Mouse (Mus musculus): ENCODE measurements around the gene Zfp786.
"Not testable (repeated sequence)": the region's sequence is repeated elsewhere in the genome, so short reads cannot be mapped to it uniquely, and the experiment has no call there.

The Zfp786 gene

DNA sequence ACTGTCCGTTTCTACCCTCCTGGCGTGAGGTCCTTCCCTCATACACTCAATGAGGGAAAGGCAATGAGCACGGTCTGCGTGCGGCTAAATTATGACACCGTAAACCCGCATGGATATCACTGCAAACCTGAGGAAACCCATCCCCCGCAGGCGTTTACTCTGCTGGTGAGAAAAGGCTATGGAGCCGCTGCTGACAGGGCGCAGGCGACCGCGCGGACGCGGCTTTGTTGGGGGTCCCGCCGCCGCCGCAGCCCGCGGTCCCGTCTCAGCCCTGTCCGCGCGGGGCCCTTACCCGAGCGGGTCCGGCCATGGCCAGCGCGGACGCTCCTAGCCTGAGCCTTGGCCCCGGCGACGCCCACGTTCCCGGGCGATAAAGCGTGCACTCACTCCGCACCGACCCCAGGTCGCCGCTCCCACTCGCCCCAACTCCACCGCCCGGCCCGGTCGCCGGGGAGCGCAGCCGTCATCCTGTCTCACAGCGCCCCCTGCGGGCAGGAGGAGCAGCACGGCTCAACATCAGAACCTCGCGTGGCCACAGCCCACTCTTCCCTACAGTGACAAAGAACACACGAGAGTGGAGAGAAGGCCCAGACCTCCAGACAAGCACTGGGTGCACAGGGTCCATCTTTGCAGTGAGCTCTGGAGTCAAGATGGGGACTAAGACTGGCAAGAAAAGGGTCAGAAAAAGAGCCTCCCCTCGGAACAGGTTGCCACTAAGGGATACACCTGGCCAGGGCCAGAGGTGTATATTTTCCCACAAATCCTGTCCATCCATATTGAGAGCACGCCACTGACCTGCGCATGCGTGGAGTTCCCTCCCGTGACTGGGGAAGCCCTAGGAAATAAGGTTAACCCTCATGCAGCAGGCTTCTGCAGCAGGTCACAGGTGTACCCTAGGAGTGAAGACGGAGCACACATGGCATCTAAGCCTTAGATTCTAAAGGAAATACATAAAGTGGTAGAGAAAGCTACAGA, at the start of gene Zfp786:
Zfp786 (minus strand) TSS at position 764 of the 975 bp plus-strand sequence.
- peak; percentile 91 for DNase-seq

DNA sequence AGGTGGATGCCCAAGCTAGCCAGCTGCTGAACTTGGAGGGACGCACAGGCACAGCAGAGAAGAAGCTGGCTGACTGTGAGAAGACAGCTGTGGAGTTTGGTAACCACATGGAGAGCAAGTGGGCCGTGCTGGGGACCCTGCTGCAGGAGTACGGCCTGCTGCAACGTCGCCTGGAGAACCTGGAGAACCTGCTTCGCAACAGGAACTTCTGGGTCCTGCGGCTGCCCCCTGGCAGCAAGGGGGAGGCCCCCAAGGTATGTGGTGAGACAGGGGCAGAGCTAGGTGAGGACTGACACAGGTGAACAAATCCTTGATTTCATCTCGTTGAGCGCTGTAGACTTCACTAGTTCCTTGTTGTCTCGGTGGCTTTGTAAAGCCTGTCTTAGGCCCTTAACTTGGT, 49.5 kb upstream of the Zfp786 start:
- DNase-seq = no peak

DNA sequence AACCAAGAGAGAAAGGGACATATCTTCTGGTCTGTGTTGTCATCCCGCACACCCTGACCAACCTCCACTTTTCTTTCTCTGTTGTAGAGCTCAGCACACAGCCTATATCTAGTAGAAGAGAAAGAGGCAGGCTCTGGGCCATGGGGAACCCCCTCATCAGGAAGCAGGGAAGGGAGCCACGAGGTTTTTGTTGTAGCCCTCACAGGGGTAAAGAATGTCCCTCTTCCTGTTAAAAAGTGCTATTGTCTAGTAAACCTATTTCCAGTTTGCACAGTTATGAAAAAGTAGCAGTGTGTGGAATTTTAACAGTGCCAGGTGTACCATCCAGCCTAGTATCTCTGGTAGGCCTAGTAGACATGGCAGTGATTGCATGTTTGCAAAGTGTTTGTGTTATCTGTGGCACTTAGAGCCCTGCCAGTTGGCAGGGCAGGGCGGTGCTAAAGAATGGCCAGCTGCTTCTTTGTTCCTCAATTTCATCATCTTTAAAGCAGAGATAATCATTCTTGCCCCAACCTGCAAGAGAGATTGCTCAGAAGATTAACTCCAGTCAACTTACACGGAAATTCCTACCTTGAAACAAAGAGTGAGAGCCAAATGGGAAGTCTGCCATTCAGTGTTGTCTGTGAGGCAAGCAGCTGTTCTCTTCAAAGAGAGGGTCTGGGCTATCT, 48.5 kb upstream of the Zfp786 start:
- no peak for DNase-seq

DNA sequence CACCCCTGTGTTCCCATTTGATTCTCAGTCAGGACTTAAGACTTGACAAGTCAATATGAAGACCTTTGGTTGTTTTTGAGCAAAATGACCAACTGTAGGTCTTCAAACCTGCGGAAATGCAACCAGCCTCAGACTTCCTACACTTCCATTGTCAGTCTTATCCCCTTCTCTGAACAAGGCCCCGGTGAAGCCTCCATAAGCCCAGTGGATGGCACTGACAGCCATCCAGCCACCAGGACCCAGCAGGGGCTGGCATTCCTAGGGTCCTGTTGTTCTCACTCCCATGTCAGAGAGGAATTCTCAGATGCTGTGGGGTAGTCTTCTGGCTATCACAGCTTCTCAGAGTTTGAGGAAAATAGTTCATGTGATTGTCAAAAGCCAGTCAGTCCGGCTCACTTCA, 47.9 kb upstream of the Zfp786 start:
- DNase-seq = no peak

DNA sequence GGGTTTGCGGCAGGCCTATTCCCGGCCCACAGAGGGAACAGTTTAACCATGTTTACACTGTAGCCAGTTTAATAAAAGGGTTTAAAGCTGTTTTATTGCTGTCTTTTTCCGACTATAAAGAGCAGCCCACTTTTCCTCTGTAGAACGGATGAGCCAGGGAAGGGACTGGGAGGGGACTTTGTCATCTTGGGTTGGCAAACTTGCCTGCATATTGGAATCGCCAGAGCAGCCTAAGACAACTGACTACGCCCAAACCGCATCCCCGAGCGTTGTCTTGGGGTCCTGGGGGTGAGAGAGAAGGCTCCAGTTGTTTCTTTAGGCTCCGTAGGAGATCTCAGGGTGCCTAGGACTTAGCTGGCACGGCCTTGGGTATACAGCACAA, 47.5 kb upstream of the Zfp786 start:
- no peak for DNase-seq

DNA sequence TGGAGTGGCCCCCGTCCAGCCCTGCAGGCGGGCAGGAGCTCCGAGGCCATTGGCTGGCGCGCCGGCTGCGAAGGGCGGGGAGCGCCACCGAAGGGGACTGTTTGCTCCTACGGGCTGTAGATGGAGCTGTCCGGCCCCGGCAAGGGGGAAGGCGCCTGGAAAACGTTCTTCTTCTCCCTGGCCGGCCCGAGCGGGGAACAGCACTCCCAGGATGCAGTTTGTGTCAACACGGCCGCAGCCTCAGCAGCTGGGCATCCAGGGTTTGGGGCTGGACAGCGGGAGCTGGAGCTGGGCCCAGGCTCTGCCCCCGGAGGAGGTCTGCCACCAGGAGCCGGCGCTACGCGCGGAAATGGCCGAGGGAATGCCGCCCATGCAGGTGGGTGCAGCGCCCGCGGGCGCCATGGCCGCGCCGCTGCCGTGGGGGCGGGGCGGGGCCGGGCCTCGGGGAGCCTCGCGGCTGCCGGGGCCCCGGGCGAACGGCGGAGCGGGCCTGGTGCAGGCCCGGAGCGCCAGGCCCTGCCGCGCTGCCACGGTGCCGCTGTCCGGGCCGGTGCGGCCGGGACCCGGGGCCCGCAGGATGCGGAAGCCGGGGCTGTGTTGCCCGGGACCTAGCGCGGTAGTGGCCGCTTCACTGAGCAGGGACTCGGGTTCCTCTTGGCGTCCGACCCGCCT, 46.9 kb upstream of the Zfp786 start:
- peak; percentile 91 for DNase-seq

DNA sequence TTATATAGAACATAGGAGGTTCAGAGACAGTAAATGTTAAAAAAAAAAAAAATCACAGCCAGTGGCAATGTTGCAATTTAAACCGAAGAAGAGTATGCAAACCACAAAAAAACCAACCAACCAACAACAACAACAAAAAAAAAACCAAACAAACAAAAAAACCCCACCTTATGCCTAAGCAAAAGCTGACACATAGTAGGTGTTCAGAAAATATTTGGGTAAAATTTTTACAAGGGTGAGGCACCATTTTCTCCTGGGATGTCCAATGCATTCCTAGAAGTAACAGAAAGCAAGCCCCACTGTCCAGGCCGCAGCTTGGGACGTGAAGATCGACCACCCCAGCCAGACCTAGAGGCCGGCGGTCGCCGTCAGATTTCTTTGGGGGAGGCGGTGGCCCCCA, 46.4 kb upstream of the Zfp786 start, which contains the start of gene Zfp282:
Zfp282 (plus strand) TSS at position 147 of the 400 bp plus-strand sequence.
- DNase-seq = no peak

DNA sequence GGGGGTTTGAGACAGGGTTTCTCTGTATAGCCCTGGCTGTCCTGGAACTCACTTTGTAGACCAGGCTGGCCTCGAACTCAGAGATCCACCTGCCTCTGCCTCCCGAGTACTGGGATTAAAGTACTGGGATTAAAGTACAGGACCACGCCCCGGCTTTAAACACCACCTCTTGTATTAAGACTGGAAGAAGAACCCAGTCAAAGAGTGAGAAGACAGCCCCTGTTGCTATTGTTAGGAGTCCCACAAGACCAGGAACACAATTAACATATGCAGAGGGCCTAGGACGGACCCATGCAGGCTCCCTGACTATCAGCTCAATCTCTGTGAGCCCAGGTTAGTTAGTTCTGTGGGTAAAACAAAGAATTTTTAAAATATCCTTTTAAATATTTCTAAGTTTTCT, 41.6 kb upstream of the Zfp786 start:
- DNase-seq = no peak

DNA sequence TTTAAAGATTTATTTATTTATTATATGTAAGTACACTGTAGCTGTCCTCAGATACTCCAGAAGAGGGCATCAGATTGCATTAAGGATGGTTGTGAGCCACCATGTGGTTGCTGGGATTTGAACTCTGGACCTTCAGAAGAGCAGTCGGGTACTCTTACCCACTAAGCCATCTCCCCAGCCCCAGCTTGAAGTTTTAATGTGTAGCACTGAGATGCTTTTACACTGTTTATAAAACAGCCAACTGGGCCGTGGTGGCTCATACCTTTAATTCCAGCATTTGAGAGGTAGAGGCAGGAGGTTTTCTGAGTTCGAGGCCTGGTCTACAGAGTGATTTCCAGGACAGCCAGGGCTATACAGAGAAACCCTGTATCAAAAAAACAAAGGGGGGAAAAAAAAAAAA, 27.1 kb upstream of the Zfp786 start:
- DNase-seq = not testable (repeated sequence)

DNA sequence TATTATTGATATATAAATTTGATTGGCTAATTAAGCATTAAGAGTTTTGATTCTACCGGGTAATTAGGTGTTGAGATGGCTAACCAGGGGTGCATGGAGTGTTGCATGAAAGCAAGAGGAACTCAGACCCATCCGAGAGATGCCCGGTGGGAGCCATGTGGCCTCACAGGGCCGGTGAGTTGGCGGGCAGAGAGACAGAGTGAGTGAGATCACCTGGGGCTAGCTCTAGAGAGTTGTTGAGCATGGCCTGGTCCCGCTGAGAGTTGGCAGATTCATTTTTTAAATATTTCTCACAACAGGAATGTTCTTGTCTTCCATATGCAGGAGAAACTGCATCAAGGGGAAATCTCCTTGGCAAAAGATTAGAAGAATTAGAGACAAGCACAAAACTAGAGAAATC, 26.6 kb upstream of the Zfp786 start:
- no peak for DNase-seq

DNA sequence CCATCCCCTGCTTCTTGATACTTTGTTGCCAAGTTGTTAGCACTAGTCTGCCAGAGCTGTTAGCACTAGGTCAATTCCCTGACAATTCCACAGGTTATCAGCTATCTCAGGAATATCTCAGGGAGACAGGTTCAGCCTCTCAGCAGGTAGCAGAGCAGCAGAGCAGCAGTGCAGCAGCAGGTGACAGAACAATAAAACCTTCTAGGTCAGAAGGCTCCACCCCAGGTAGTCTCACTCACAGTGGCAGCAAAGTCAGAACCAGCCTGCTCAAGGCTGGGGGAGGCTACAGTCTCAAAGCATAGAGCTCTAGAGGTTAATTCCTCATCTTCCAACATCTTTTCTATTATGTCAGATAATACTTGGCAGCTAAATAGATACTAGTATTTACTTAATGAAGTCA, 15.1 kb upstream of the Zfp786 start:
- DNase-seq = no peak

DNA sequence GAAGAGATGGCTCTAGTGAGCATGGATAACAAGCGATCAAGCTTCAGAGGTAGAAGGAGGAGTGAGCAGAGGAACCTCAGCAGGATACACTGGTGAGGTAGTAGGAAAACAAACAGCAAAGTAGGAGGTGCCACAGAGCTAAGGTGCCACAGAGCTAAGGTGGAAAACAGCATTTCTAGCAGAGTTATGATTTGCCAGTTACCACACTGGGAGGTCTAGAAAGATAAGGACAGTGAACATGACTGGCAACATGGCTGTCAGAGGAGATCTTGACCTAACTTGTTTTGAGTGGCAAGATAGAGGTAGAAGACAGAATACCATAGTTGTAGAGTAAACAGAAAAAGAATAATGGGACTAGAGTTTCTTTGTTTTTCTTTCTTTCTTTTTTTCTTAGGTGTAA, 11.7 kb upstream of the Zfp786 start:
- DNase-seq = no peak

DNA sequence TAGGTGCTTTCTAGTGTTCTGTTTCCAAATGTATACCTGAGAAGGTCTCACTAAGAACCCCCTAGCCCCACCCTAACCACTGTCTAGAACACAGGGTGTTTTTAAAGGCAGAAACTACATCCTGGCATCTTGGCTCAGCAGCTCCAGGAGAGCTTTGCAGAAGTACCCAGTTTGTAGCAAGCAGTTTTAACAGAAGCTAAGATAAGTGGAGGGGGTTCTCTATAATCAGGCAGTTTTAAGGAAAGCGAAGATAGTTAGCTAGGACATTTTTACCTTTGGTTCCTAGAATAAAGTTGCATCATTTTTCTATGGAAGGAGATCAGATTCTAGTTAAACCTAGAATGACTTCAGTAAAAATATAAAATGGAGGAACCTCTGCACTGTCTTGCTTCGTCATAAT, 11.2 kb upstream of the Zfp786 start:
- no peak for DNase-seq

DNA sequence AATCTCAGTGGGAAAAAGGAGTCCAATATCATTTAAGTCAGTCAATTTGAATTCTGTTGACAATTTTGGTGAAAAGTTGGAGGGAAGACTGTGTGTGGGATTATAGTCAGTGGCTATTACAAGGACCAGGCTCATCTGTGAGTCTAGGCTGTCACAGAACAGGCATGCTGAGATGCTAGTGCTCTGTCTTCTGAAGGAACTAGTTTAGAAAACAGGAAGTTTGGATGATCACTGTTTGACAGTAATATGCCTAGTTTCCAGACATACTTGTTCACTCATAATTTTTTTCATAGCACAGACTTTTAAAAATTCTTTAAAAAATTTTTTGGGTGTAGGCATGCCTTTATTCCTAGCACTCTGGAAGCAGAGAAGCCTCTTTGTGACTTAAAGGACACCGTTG, 10.4 kb upstream of the Zfp786 start:
- no peak for DNase-seq

DNA sequence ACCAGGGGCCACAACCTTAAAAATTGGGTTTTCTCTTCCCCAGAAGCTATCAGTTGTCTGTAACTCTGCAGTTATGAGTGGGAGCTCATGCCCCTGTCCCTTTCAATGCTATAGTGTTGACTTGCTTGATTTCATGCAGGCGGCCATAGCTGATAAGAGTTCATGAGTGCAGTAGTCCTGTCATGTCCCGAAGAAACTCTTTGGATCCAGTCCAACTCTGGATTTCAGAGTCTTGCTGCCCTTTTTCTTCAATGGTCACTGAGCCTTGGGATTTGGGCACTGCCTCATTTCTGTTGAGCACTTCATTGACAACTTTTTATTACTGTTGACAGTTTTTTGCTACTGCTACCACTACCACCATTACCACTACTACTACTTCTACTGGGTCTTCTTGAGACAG, 7.0 kb upstream of the Zfp786 start:
- no peak for DNase-seq

DNA sequence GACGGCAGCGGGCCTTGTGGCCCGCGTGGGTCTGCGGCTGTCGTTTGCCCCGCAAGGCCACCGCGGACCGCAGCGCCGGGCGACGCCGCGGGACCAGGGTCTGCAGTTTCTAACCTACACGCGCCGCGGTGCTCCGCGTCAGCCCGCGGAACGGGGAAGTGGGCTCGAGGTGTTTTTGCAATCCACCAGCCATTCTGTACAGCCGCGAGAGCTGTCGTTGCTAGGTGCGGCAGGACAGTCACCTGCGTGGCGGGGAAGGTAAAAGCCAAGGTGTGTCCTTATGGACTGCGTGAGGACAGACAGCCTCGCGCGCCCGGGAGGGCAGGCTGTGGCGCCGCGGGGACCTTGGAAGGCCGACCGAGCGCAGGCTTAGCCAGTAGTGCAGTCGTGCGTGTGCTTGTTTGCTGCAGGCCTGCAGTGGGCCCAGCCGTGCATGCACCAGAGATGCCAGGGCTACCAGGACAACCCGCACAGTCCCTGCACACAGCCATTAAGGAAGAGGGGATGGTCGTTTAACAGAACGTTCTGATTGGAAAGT, 5.4 kb upstream of the Zfp786 start:
- peak; percentile 73 for DNase-seq

DNA sequence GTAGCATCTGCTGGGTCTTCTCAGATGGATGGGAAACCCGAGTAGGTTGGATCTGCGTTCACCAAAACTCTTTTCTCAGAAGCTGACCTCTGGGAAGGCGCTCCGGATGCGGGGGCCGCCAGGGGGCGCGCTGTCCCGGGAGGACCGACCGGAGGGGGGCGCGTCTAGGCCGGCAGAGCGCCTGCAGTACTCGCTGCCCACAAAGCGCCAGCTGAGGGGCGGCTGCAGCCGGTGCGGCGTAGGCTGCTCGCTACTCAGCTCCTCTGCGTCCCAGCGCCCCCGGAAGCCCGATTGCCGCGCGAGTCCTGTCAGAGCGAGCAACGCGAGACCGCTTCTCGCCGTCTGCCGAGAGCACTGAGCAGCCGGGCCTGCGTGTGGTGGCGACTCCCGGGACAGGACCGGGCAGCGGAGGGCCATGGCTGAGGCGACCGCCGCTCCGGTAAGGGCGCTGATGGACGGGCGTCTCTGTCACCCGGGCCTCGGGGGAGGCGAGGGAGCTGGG, 4.9 kb upstream of the Zfp786 start, which contains the start of gene Zfp398:
Zfp398 (plus strand) TSS at position 180 of the 502 bp plus-strand sequence.
- peak; percentile 96 for DNase-seq

DNA sequence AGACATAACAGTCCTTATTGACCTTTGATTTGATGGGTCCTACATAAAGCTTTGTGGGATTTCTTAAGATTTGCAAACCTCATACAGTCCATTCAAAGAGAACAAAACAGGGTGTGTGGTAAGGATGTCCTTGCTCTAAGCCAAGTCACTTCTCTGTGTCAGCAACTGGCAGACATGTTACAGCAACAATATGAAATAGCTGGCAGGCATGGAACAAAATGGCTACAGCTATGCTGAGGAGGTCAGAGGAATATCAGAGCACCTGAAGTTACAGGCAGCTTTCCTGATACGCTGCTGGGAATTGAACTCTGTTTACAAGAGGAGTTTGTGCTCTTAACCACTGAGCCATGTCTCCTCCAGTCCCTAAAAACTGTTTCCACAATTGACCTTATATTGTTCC, 1.6 kb upstream of the Zfp786 start:
- no peak for DNase-seq

DNA sequence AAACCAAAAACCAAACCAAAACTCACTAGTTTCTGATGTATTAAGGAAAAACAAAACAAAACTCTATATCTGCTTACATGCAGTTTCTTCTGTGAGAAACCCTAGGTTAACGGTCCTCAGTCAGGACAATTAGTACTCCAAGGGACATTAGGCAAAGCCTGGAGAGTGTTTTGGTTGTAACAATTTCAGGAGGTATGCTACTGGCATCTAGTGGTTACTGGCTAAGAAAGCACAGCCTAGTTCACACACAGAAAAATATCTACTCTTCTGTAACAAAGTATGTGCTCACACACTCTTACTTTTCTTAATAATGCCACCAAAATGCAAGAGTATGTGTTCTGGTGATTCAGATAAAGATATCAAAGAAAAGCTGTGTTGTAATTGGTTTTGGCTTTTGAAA, 1.7 kb downstream of the Zfp786 start:
- no peak for DNase-seq

DNA sequence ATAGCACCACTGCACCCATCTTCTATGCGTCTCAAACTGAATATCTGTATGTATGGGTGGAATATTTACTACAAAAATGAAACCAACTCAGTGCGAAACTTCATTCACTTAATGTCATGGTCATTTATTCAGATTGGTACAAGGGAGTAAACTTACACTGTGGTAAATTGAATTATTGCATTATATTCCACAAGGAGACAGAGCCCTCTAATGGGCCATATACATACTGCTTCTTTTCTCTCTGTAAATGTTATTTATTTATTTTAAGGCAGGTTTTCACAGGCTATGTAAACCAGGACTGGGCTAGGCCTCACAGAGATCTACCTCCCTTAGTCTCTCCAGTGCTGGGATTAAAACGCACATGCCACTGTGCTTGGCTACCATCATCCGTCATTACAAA, 3.2 kb downstream of the Zfp786 start:
- DNase-seq = no peak

DNA sequence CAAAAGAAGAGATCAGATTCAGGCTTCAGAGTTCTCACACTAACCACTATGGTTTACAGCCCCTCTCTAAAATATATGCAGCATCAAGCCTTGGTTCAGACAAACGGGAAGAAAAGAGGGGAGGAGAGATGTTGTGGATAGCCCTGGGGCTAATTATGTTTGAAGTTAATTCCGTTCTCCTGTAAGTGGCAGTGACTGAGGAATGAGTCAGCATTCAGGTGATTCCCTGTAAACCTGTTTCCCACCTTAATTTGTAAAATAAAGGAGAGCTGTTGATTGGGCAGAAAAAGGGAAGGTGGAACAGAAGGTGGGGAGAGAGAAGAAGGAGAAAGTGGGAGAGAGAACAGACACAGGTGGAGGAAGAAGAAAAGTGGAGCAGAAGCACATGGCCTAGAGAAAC, 6.4 kb downstream of the Zfp786 start:
- DNase-seq = no peak

DNA sequence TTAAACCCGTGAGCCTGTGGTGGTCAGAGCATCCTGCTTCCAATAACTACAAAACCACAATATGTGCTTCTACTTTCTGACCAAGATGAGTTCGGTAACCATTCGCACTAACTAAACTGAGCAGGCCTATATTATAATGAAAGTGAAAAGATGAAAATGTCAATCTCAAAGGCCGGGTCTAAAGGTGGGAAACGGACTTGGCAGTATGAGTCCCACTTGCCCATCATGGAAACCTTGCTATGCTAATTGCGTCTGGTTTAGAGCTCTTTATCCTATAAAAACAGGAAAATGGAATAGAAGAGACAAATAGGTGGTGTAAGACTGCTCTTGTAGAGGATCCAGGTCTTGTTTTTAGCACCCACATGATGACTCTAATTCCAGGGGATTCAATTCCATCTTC, 8.9 kb downstream of the Zfp786 start:
- DNase-seq = no peak

DNA sequence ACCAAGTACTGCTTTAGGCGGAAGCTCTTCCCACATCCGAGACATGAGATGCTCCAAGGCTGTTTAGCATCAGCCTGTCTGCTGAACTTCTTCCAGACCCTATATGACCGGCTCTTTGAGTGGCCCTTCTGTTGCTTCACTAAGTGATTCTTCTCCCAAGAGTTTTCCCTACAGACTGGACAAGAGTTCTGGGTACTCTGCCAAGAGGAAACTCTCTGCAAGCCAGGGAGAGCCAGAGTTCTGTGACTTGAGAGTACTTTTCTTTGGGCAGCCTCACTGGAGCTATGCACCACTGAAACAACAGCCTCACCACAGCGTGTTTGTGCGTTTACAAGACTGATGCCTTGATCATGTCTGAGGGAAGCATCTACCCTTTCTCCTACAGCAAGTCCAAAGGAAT, 9.4 kb downstream of the Zfp786 start:
- DNase-seq = no peak
